Mouse (Mus musculus) G1E (cell line): ENCODE results near the gene Cfap44. TPM values are rescaled to one million over a fixed set of nuclear protein-coding genes. Genes with fewer than 3 reads are reported as not detected.

Experiments
- ATAC-seq: 2 replicates; pipeline ENCODE4 v1.8.0; 2016; ENCODE audit warnings: mild to moderate bottlenecking; ENCODE audit not compliant: insufficient number of reproducible peaks, poor library complexity, low FRiP score, severe bottlenecking; ENCODE audit errors: extremely low read depth
- DNase-seq: peaks from one replicate; pipeline ENCODE4 v3.0.0; 2012; ENCODE audit warnings: low spot score
- H3K27me3 ChIP-seq: 2 replicates; pipeline ENCODE4 v1.6.1; 2012; ENCODE audit warnings: mild to moderate bottlenecking, low read length, inconsistent platforms; ENCODE audit not compliant: insufficient read depth
- H3K36me3 ChIP-seq: replicated peaks from 2 replicates; pipeline ENCODE3; 2012; ENCODE audit warnings: mild to moderate bottlenecking, inconsistent platforms
- H3K4me1 ChIP-seq: 2 replicates; pipeline ENCODE4 v1.6.1; 2012; ENCODE audit warnings: low read depth, low read length, inconsistent platforms, mixed read lengths; ENCODE audit not compliant: insufficient read depth
- H3K4me3 ChIP-seq: 2 replicates; pipeline ENCODE4 v1.5.1; 2012; ENCODE audit warnings: low read depth, mild to moderate bottlenecking, inconsistent platforms, low read length, moderate library complexity, mixed read lengths
- H3K9me3 ChIP-seq: replicated peaks from 2 replicates; pipeline ENCODE4 v1.6.1; 2012; ENCODE audit warnings: inconsistent platforms
- CTCF ChIP-seq: IDR thresholded peaks from 2 replicates; pipeline ENCODE4 v1.5.1; 2012; ENCODE audit warnings: low read depth, low read length, inconsistent platforms, mixed read lengths
- GATA1 ChIP-seq: IDR thresholded peaks from 2 replicates; pipeline ENCODE4 v1.6.1; 2012; ENCODE audit warnings: borderline replicate concordance, low read length, inconsistent platforms, mixed read lengths
- GATA2 ChIP-seq: IDR thresholded peaks from 2 replicates; pipeline ENCODE4 v1.6.1; 2012; ENCODE audit warnings: low read depth, low read length, inconsistent platforms, borderline replicate concordance
- POLR2AphosphoS5 ChIP-seq: IDR thresholded peaks from 2 replicates; pipeline ENCODE4 v1.6.1; 2012; ENCODE audit warnings: low read depth, low read length, inconsistent platforms; ENCODE audit not compliant: insufficient replicate concordance
- TAL1 ChIP-seq: conservative IDR thresholded peaks from 2 replicates; pipeline ENCODE4 v1.6.1; 2012; ENCODE audit warnings: low read depth, low read length, inconsistent platforms, mixed read lengths
- polyA plus RNA-seq: library from polyadenylated mRNA; stranded (reverse); fragments of >175 nt; gene quantifications from 2 replicates; pipeline ENCODE4 v1.2.3, GENCODE M21; 2012
- total RNA-seq, 2 experiments: library from RNA; stranded (forward) in 1 of 2; stranded (reverse) in 1 of 2; fragments of 200-1000 nt in 1 of 2; fragments of >200 nt in 1 of 2; fragmentation: Nextera tagmentation in 1 of 2; gene quantifications; 2 replicates each; pipeline ENCODE4 v1.2.3; 2014 to 2017

Gene Cfap44
- total and polyA plus RNA-seq, 3 experiments: 0.22 TPM; not detected in 2

- Histone ChIP-seq H3K9me3 (no peaks in the 10 kb centered on the region), H3K27me3 (peaks cover 4% of the 10 kb centered on the region; the same call in 1 of the 2 replicates), H3K4me1 (no peaks in the 10 kb centered on the region), H3K4me3 (no peak overlapping the region), H3K36me3 (no peaks in the 10 kb centered on the region)
- ATAC-seq (no peak), DNase-seq (no peak)
- TF ChIP-seq TAL1 (no peak), GATA2 (no peak), CTCF (no peak), GATA1 (no peak), POLR2AphosphoS5 (no peak)
These were observed 102.4 kb downstream of the Cfap44 start for GRCm38 (mm10) chr16:44496971-44497464.

GRCm38 (mm10) chr16:44498447-44498846 is 103.9 kb downstream of the Cfap44 start:
- H3K27me3 ChIP-seq: no peaks in the 10 kb centered on the region; the same call in 1 of the 2 replicates
- H3K36me3 ChIP-seq: no peaks in the 10 kb centered on the region
- ATAC-seq (no peak), DNase-seq (no peak)
- TF ChIP-seq GATA2: no peak
- no peak for TF ChIP-seq POLR2AphosphoS5
- TF ChIP-seq TAL1: no peak
- no peak for TF ChIP-seq GATA1
- no peaks in the 10 kb centered on the region for H3K9me3 ChIP-seq
- no peak overlapping the region for H3K4me3 ChIP-seq
- no peaks in the 10 kb centered on the region for H3K4me1 ChIP-seq

- H3K9me3 ChIP-seq: no peaks in the 10 kb centered on the region
- H3K4me3 ChIP-seq: no peak overlapping the region
- ATAC-seq: no peak
- H3K4me1 ChIP-seq: no peaks in the 10 kb centered on the region
- TF ChIP-seq CTCF (no peak), POLR2AphosphoS5 (no peak), TAL1 (no peak), GATA2 (no peak), GATA1 (no peak)
- no peaks in the 10 kb centered on the region for H3K36me3 ChIP-seq
- no peaks in the 10 kb centered on the region for H3K27me3 ChIP-seq
- no peak for DNase-seq
These were observed 107.2 kb downstream of the Cfap44 start for GRCm38 (mm10) chr16:44501783-44502182.

- no peaks in the 10 kb centered on the region for H3K36me3 ChIP-seq
- TF ChIP-seq CTCF: no peak
- no peak for TF ChIP-seq GATA2
- no peak for TF ChIP-seq TAL1
- no peak for TF ChIP-seq GATA1
- TF ChIP-seq POLR2AphosphoS5: no peak
- ATAC-seq: no peak
- no peak for DNase-seq
- no peaks in the 10 kb centered on the region for H3K4me1 ChIP-seq
- H3K9me3 ChIP-seq: no peaks in the 10 kb centered on the region
- H3K4me3 ChIP-seq: no peak overlapping the region
- H3K27me3 ChIP-seq: peaks cover 3% of the 10 kb centered on the region; the same call in 1 of the 2 replicates
These were observed 107.7 kb downstream of the Cfap44 start for GRCm38 (mm10) chr16:44502325-44502724.

- Histone ChIP-seq H3K36me3 (no peaks in the 10 kb centered on the region), H3K27me3 (peaks cover 3% of the 10 kb centered on the region; the same call in 1 of the 2 replicates), H3K4me3 (no peak overlapping the region), H3K9me3 (no peaks in the 10 kb centered on the region), H3K4me1 (no peaks in the 10 kb centered on the region)
- TF ChIP-seq GATA1: no peak
- TF ChIP-seq GATA2: no peak
- ATAC-seq: no peak
- DNase-seq: no peak
These were observed 108.4 kb downstream of the Cfap44 start for GRCm38 (mm10) chr16:44502895-44503575.

GRCm38 (mm10) chr16:44505243-44505642 is 110.6 kb downstream of the Cfap44 start:
- Histone ChIP-seq H3K9me3 (no peaks in the 10 kb centered on the region), H3K4me1 (no peaks in the 10 kb centered on the region), H3K4me3 (no peak overlapping the region), H3K36me3 (no peaks in the 10 kb centered on the region), H3K27me3 (peaks cover 7% of the 10 kb centered on the region; the same call in 1 of the 2 replicates)
- TF ChIP-seq POLR2AphosphoS5 (no peak), TAL1 (no peak), CTCF (no peak)
- ATAC-seq: no peak
- no peak for DNase-seq
